Mouse (Mus musculus): ENCODE measurements around the gene Tssk3.
"Not testable (repeated sequence)": the region's sequence is repeated elsewhere in the genome, so short reads cannot be mapped to it uniquely, and the experiment has no call there.

Tssk3 gene

DNA sequence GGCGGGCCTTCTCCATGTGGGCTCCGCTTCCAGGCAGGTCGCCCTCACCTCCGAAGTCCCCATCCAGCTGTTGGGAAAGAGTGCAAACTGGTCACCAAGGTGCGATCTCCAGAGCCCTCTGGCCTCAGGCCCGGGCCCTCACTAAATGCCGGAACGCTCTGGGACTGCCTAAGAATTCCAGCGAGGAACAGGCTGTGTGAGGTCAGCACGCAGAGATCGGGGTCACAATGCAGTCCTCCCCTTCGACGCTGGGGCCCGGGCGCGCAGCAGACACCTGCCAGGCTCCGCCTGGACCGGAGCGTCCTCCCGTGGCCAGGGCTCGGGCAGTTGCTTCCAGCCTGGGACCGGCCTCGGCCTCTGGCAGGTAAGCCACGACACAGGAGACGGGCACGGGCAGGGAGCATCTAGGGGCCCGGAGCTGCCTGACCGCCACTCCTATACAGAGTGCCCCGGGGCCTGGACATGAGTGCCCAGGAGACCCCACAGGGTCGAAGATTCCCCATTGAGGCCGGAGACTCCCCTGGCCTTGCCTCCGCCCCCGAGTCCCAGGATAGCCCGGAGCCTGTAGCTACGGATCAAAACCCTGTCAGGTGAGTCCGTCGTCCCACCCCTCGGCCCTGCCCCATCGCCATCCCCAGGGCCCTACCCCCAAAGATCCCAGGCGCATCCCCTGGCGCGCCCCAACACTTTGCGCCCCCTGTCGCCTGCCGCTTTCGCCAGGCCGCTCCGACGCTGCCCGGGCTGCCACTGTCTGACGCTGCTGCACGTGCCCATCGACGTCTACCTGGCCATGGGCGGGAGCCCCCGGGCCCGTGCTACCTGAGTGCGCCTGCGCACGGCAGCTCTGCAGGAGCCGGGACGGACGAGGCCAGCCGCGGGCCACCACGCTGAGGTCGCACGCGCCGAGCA lies at the start of gene Tssk3, which contains the start of gene Fam229a:
Gene Tssk3 (minus strand): TSS at position 51 of the 909 bp plus-strand sequence.
Gene Fam229a (plus strand): TSS at position 219 of the 909 bp plus-strand sequence.
- DNase-seq (ENCODE audit: low spot score in 2 of 2), result peak in 1 of 2 experiments; percentile 43

- no peak for DNase-seq (ENCODE audit: low spot score in 2 of 2)
Observed at GRCm38 (mm10) chr4:129540012-129540411, 49.2 kb upstream of the Tssk3 start.

- not testable (repeated sequence) for DNase-seq (ENCODE audit: low spot score in 2 of 2)
Observed at GRCm38 (mm10) chr4:129528901-129529300, 38.1 kb upstream of the Tssk3 start.

DNA sequence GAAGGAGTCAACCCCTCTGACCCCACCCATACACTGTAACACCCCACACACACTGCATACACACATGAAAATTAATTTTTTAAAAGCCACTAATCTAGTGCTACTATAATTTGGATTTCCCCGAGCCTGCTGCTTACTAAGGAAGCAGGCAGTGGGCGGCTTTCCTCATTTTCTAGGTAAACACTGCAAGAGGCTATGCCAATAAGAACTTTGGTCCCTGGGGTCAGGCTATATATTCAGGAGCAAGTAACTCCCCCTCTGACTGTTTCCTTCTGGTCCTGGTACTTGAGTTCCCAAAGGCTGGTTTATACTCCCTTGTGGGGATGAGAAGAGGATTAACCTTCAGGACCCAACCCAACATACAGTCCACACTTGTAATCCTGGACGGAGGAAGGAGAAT lies 35.1 kb upstream of the Tssk3 start:
- no peak for DNase-seq (ENCODE audit: low spot score in 2 of 2)

DNA sequence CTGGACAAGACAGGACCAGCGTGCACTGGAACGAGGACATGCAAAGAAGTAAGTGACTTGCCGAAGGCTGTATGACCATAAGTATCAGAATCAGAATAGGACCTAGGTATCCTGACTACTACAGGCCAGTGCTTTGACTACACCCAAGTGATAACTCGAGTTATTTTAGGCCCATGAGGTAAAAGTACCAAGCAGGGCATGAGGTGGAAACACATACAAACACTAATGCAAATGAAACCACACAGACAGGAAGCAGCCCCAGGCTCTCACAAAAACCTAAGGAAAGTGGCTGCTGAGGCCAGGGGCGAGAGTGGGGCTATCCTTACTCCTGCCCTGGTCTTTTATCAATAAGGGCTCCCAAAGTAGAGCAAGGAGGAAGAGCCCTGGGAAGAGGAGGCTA lies 34.5 kb upstream of the Tssk3 start:
- no peak for DNase-seq (ENCODE audit: low spot score in 2 of 2)

GRCm38 (mm10) chr4:129518519-129518918 lies 27.7 kb upstream of the Tssk3 start:
- DNase-seq (ENCODE audit: low spot score in 2 of 2), result no peak

GRCm38 (mm10) chr4:129516925-129517324 lies 26.1 kb upstream of the Tssk3 start:
- no peak for DNase-seq (ENCODE audit: low spot score in 2 of 2)

DNA sequence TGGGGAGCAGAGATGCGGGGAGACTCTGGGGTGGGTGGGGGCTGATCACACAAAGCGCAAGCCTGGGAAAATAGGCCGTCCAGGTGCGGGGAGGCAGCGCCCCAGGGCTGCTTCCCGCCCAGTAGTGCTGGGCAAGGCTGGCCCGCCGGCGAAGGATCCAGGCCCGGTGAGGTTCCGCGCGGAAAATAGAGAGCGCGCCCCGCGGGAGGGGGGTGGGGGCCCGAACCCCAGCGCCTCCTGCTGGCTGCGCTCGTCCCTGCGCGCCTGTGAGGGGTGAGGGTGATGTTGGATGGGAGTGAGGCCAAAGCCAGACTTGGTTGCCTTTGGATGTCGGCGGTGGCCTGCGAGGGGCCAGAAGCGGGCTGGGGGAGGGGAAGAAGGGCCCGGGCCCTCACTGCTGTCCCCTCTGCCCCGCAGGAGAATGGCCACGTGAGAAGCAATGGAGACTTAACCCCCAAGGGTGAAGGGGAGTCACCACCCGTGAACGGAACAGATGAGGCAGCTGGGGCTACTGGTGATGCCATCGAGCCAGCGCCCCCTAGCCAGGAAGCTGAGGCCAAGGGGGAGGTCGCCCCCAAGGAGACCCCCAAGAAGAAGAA lies 23.6 kb upstream of the Tssk3 start:
- peak; percentile 66 to 85 for DNase-seq (ENCODE audit: low spot score in 2 of 2)

DNA sequence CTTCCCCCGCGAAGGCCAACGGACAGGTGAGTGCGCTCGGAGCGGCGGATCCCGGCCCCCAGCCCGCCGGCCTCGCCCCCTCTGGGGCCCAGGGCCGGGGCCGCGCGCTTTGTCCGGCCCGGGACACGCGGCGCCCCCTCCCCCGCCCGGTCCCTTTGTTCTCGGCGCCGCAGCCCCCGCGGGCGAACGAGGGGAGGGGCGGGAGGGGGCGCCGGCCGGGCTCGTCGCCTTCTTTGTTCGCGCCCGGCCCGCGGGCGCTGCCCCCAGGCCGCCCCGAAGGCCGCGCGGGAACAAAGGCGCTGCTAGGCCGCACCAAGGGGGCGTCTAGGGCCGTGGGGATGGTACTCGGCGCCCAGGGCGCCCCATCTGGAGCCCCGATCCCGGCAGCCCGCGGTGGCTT lies 23.1 kb upstream of the Tssk3 start:
- no peak for DNase-seq (ENCODE audit: low spot score in 2 of 2)

DNA sequence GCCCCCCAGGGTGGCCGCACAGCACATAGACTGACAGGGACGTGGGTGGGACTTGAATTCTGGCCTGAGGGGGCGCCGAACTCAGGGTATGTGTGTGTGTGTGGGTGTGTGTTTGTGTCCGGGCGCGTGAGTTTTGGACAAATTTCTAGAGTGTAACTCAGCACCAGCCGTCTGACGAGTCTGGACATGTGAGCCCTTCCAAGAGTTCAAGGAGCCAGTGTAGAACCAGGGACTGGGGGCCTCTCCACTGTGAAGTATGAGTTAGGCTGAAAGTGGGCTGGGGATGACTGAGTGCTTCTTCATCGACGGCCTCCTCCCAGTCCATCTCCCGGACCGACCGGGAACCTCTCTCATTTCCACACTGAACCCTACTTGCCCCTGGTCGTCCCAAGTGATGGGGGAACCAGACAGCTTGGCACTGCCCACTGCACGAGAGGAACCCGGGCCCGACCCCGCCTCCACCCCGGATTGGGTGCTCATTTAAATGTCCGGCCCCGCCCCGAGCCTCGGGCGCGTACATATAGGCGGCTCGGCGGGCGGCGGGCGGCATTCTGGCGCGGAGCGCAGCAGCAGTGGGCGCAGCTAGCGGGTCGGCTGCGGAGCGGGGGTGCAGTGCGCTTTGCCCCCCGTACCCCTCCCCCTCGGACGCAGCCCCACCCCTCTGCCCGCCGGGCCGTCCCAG lies 22.4 kb upstream of the Tssk3 start, which contains the start of gene Marcksl1:
Gene Marcksl1 (plus strand): TSS at position 496 of the 682 bp plus-strand sequence.
- DNase-seq (ENCODE audit: low spot score in 2 of 2), result peak; percentile 88 to 95

DNA sequence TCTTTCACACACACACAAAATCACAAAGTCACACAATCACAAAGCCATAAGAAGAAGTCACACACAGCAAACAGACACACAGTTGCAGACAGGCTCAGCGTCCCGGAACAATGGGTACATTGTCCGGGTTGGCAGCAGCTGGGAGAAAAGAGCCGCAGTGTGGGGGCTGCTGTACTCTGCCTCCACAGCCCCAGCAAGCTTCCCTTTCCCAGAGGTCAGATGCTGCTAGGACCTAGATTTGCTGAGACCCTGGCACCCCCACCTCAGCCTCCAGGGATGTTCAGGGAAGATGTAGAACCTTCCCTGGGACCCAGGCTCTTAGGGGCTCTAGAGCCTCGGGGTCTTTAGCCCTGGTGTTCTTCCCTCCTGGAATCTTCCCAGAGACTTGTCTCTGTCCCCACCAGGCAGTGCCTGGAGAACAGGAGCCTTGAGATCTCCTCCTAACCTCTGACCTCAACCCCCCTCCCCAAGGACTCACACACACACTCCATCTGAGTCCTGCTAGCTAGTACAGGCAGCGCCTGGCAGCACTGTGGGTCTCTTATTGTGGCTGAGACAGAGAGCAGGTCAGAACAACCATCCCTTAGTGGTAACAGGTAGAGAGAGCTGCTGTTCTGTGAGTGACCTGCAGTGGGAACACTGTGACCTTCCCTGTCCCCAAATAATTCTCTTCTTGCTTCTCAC lies 20.7 kb upstream of the Tssk3 start:
- DNase-seq (ENCODE audit: low spot score in 2 of 2), result no peak

GRCm38 (mm10) chr4:129510723-129511412 lies 20.0 kb upstream of the Tssk3 start:
- DNase-seq (ENCODE audit: low spot score in 2 of 2), result no peak

- no peak for DNase-seq (ENCODE audit: low spot score in 2 of 2)
Observed at GRCm38 (mm10) chr4:129509650-129510049, 18.8 kb upstream of the Tssk3 start.

DNA sequence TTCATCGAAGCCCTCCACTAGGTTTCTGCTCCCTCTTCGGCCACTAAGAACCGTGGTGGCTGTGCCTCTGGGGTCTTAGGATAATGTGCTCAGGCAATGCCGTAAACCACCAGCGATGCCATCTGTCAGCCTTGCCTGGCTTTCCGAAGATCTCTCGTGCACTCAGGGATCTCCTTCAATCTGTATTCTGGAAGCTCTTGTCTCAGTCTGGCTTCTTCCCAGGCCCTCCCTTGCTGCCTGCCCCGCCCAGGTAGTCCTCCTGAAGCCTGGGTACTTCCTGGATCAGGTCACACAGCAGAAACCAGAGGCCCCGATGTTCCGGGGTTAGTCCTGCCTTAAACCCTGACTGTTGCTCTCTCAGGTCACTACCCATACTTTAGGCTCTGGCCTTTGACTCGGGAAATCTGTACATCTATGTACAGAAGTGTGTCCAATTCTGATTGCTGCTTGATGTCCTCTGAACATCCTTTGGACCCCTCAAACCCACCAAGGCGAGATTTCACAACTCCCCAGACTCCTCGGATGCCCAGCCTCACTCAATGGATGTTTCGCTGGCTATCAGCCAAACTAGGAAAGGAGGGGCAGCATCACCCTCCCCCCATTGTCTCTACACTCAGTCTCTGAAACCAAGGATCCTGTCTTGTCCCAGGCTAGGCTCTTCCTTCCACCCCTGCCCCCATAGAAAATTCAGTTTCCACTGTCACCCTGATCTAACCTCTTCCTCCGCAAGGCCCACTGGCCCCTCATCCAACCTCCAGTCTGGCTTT lies 18.2 kb upstream of the Tssk3 start:
- DNase-seq (ENCODE audit: low spot score in 2 of 2), result peak in 1 of 2 experiments; percentile 25

- DNase-seq (ENCODE audit: low spot score in 2 of 2), result no peak
Observed at GRCm38 (mm10) chr4:129508237-129508515, 17.4 kb upstream of the Tssk3 start.

DNA sequence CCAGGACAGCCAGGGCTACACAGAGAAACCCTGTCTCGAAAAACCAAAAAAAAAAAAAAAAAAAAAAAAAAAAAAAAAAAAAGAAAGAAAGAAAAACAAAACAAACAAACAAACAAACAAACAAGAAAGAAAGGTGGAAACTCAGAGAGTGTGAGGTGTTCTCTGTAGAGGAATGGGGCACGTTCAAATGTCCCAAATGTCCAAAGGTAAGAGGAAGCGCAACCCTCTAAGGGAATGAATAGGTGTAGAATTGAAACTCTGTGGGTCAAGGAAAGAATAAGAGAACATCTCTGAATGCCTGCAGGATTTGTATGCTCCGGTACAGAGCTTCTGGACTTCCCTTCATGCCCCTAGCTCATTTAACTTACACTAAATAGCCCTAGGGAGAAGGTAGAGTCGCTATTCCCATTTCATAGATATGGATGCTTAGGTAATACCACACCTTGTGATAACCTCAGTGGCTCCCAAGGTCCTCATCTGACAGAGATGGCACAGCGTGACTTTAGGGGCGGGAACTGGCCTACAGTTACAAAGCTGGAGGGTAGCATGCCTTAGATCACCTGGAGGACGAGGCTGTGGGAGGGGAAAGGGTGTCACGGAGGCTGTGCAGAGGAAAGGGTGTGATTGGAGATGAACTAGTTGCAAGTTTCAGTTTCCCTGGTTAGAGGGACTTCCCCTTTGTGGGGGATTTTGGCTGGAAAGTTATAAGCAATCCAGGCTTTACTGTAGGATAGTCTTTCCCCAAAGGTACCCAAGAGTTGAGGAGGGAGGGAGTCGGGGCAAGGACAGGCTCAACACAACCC lies 16.8 kb upstream of the Tssk3 start:
- DNase-seq (ENCODE audit: low spot score in 2 of 2), result no peak

GRCm38 (mm10) chr4:129505511-129505910 lies 14.7 kb upstream of the Tssk3 start:
- DNase-seq (ENCODE audit: low spot score in 2 of 2), result no peak

GRCm38 (mm10) chr4:129502901-129503444 lies 12.2 kb upstream of the Tssk3 start:
- no peak for DNase-seq (ENCODE audit: low spot score in 2 of 2)

- DNase-seq (ENCODE audit: low spot score in 2 of 2), result no peak
Observed at GRCm38 (mm10) chr4:129502327-129502888, 11.6 kb upstream of the Tssk3 start.
